Mouse (Mus musculus) common myeloid progenitor, adult 5-6 weeks (primary cell): ENCODE results near the gene Frrs1. TPM values are rescaled to one million over a fixed set of nuclear protein-coding genes. Genes with fewer than 3 reads are reported as not detected.

ENCODE experiments used
- ATAC-seq: replicated peaks from 2 replicates; pipeline ENCODE4 v1.8.0; 2016; ENCODE audit warnings: low read depth, mild to moderate bottlenecking, moderate TSS enrichment, inconsistent platforms; ENCODE audit not compliant: poor library complexity, severe bottlenecking
- total RNA-seq: library from RNA; stranded (forward); fragments of 200-1000, 187-1606 nt; gene quantifications from 2 replicates; pipeline ENCODE4 v1.2.3, GENCODE M21; 2017

Gene Frrs1
- total RNA-seq, 1 experiment from 2014 or later = 43.7 TPM

- no peak for ATAC-seq
These were observed 93.1 kb downstream of the Frrs1 start for GRCm38 (mm10) chr3:116952242-116952899.

GRCm38 (mm10) chr3:116953366-116953765 is 94.1 kb downstream of the Frrs1 start:
- ATAC-seq = no peak

DNA sequence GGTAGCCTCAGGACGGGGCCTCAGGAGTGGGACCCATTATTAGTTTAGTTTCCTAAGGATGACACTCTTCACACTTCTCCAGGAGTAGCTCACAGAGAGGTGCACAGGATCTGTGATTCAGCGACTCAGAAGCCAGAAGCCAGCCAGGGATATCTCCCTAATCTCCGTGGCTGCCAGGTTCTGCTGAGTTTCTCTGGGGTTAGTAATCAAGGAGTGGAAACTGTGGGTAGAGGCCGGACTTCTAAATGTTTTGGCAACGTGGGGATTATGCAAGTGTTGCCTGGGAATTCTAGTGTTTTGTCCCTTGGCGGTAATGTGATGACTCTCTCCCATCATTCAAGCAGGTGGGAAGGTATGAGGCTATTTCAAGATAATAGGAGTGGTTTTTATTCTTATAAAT is 95.8 kb downstream of the Frrs1 start:
- ATAC-seq = no peak

Other genes starting within 250 kb of the Frrs1 start
- 47.6 and 51.1 TPM in 2 replicates for gene Trmt13, start 244.9 kb upstream of the Frrs1 start, total RNA-seq
- 84.3 and 91.0 TPM in 2 replicates for gene Mfsd14a, start 196.8 kb upstream of the Frrs1 start, total RNA-seq
- not detected in 2 replicates for gene Gm43191, start 178.2 kb upstream of the Frrs1 start, total RNA-seq
- gene Slc35a3, start 146.6 kb upstream of the Frrs1 start, total RNA-seq = 49.5 and 52.2 TPM in 2 replicates
- 7.5 and 10.9 TPM in 2 replicates for gene Agl, start 51.3 kb upstream of the Frrs1 start, total RNA-seq
- gene 4930455H04Rik, start 108.8 kb downstream of the Frrs1 start, total RNA-seq = not detected in 2 replicates
- not detected in 2 replicates for gene Palmd, start 109.5 kb downstream of the Frrs1 start, total RNA-seq